Mouse (Mus musculus): Measurements from ENCODE around the gene Gm48552.

DNA sequence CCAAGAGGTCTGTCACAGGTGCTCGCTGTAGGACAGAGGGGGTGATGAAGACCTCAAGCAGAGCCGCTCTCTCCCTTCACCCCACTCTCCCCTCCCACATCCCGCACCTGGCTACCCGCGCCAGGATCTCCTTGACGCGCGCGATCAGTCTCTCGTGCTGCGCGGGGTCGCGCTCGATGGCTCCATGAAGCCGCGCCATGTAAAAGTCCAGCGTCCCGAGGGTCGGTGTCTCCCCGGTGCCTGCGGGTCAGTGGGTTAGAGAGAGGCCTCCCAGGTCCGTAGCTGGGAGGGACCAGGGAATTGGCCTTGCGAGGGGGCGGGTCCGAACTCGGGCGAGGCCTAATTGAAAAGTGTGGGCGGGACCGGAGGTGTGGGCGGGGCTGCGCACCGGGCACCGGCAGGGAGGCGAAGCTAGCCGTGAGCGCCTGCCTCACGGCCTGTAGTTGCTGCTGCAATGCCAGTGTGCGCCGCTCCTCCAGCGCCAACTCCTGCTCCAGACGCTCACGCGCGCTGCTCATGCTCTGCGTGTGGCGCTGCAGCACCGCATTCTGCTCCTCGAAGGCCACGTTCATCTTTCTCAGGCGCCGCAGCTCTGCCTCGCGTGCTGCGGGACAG is 42.2 kb upstream of the Gm48552 start:
- TF ChIP-seq ZNF384 (IDR thresholded peaks at IDR 0.05; ENCODE audit: low read depth, low read length) (no peak), POLR2A (IDR thresholded peaks at IDR 0.05; ENCODE audit: low read depth, low read length) (no peak)
